Mouse (Mus musculus): Measurements from ENCODE around the gene Cabp4.

DNA sequence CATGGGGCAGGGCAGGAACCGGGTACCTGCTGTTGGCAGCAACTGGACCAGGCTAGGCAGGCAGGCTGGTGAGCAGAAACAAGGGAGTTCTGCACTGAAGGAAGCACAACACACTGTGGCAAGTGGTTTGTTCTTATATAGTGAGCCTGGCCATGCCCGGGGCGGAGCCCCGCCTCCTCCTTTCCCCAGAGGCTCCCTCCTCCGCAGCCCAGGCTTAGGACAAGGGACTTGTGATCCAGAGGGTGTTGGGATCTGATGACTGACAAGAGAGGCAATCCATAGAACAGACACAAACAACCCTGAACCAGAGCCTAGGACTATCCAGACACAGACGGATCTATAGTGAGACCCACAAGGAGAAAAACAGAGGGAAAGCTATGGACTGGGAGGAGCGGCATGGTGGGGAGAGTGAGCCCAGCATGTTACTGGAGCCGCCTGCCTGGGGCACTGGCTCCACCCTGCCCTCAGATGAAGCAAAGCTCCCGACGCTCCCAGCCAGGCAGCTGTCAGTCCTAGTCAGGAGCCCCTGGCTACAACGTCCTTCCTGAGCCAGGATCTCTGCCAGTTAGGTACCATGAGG, 31.6 kb upstream of the Cabp4 start, which contains the start of gene Carns1:
- no peak for TF ChIP-seq CTCF (conservative IDR thresholded peaks at IDR 0.05 in 1 of 2, IDR thresholded peaks at IDR 0.05 in 1 of 2; ENCODE audit: low read depth in 2 of 2, low read length in 2 of 2)
- no peak for TF ChIP-seq ELF1 (IDR thresholded peaks at IDR 0.05; ENCODE audit: low read depth, low read length)
- no peak for TF ChIP-seq CHD2 (IDR thresholded peaks at IDR 0.05; ENCODE audit: low read length)
- TF ChIP-seq BHLHE40 (IDR thresholded peaks at IDR 0.05; ENCODE audit: low read depth, low read length), result no peak
- TF ChIP-seq MEF2A (IDR thresholded peaks at IDR 0.05; ENCODE audit: borderline replicate concordance, low read depth, low read length), result no peak
- no peak for TF ChIP-seq UBTF (IDR thresholded peaks at IDR 0.05; ENCODE audit: low read depth, low read length)
- TF ChIP-seq POLR2A (IDR thresholded peaks at IDR 0.05; ENCODE audit: low read depth, low read length), result no peak
- TF ChIP-seq HCFC1 (IDR thresholded peaks at IDR 0.05; ENCODE audit: low read depth, low read length), result no peak
- no peak for TF ChIP-seq KAT2A (IDR thresholded peaks at IDR 0.05; ENCODE audit: insufficient replicate concordance, low read length)
- TF ChIP-seq JUN (IDR thresholded peaks at IDR 0.05; ENCODE audit: insufficient read depth, low read depth, low read length), result no peak

Measured in CH12.LX (cell line).